Mouse (Mus musculus) neural tube, embryonic 11.5 days (tissue): ENCODE data around the gene Zdhhc4. TPM values are rescaled to one million over a fixed set of nuclear protein-coding genes. Genes with fewer than 3 reads are reported as not detected.

Experiments
- ATAC-seq: fragments of 200-750 bp; cut with Nextera tagmentation; 2 replicates; pipeline ENCODE4 v1.8.0; 2017; ENCODE audit warnings: moderate number of reproducible peaks, mild to moderate bottlenecking, moderate TSS enrichment, moderate library complexity; ENCODE audit not compliant: insufficient read depth, low FRiP score, low TSS enrichment
- DNase-seq: peaks from one replicate; pipeline ENCODE4 v3.0.0-alpha.2; 2015; ENCODE audit warnings: low spot score
- H3K27ac ChIP-seq: fragments of 300-500 bp; sonication (generic); 2 replicates; pipeline ENCODE4 v1.5.1; 2014; ENCODE audit warnings: low read depth, mild to moderate bottlenecking, low read length
- H3K27me3 ChIP-seq: fragments of 300-500 bp; sonication (generic); 2 replicates; pipeline ENCODE4 v1.6.1; 2014; ENCODE audit warnings: mild to moderate bottlenecking, low read length, mixed read lengths; ENCODE audit not compliant: control insufficient read depth, insufficient read depth
- H3K36me3 ChIP-seq: fragments of 300-500 bp; sonication (generic); 2 replicates; pipeline ENCODE4 v1.6.1; 2014; ENCODE audit warnings: mild to moderate bottlenecking, low read length, moderate library complexity, mixed read lengths; ENCODE audit not compliant: control insufficient read depth, insufficient read depth
- H3K4me1 ChIP-seq: fragments of 300-500 bp; sonication (generic); 2 replicates; pipeline ENCODE4 v1.6.1; 2014; ENCODE audit warnings: low read length, mixed read lengths; ENCODE audit not compliant: control insufficient read depth, insufficient read depth
- H3K4me2 ChIP-seq: fragments of 300-500 bp; sonication (generic); 2 replicates; pipeline ENCODE4 v1.6.1; 2014; ENCODE audit warnings: low read depth, mild to moderate bottlenecking, moderate library complexity
- H3K4me3 ChIP-seq: fragments of 300-500 bp; sonication (generic); 2 replicates; pipeline ENCODE4 v1.5.1; 2014; ENCODE audit warnings: low read depth, low read length
- H3K9ac ChIP-seq: fragments of 300-500 bp; sonication (generic); 2 replicates; pipeline ENCODE4 v1.6.1; 2014; ENCODE audit warnings: mild to moderate bottlenecking, low read length
- H3K9me3 ChIP-seq: fragments of 300-500 bp; sonication (generic); 2 replicates; pipeline ENCODE4 v1.6.1; 2016; ENCODE audit warnings: low read length; ENCODE audit not compliant: control insufficient read depth
- WGBS: fragments of 180-500 bp; shearing (Covaris S2); extraction: QIAGEN DNeasy Blood & Tissue Kit; methylation state at CpG from one replicate; pipeline ENCODE4 v1.1.7; 2014; 5-methylcytosine and 5-hydroxymethylcytosine counted together
- polyA plus RNA-seq: library from polyadenylated mRNA; unstranded; fragments of >200 nt; fragmentation: Nextera tagmentation; extraction: Ambion mirVana; gene quantifications from 2 replicates; pipeline ENCODE4 v1.2.1, GENCODE M21; 2014

The Zdhhc4 gene
- polyA plus RNA-seq, 1 experiment from 2014 or later, result 73.3 TPM

- 83% methylated on average over 6 of the region's 6 CpGs for WGBS
- peaks cover 17% of the 10 kb centered on the region for H3K4me1 ChIP-seq
- H3K36me3 ChIP-seq, result peaks cover 8% of the 10 kb centered on the region
- no peak overlapping the region for H3K4me2 ChIP-seq
- H3K9ac ChIP-seq, result no peak overlapping the region
- H3K4me3 ChIP-seq, result no peak overlapping the region
- no peak overlapping the region for H3K27ac ChIP-seq
- ATAC-seq, result no peak
- no peak for DNase-seq
- no peaks in the 10 kb centered on the region for H3K9me3 ChIP-seq
- no peaks in the 10 kb centered on the region for H3K27me3 ChIP-seq
Measured at GRCm38 (mm10) chr5:143266794-143267193, 62.3 kb downstream of the Zdhhc4 start.

Other genes starting within 250 kb of the Zdhhc4 start
- gene Rnf216, start 216.3 kb downstream of the Zdhhc4 start, polyA plus RNA-seq, result 30.6 and 31.5 TPM in 2 replicates
- gene Olfr718-ps1, start 181.7 kb downstream of the Zdhhc4 start, polyA plus RNA-seq, result not detected in 2 replicates
- 11.6 and 12.2 TPM in 2 replicates for gene Rbak, start 148.5 kb downstream of the Zdhhc4 start, polyA plus RNA-seq
- gene Spdye4b, start 148.2 kb downstream of the Zdhhc4 start, polyA plus RNA-seq, result not detected in 2 replicates
- not detected in 2 replicates for gene Spdye4a, start 102.4 kb downstream of the Zdhhc4 start, polyA plus RNA-seq
- 25.5 and 27.6 TPM in 2 replicates for gene Zfp12, start 94.1 kb downstream of the Zdhhc4 start, polyA plus RNA-seq
- gene Zfp316, start 59.2 kb downstream of the Zdhhc4 start, polyA plus RNA-seq, result 4.1 and 4.8 TPM in 2 replicates
- not detected in 2 replicates for gene Zfp853, start 35.6 kb downstream of the Zdhhc4 start, polyA plus RNA-seq
- 56.5 and 57.3 TPM in 2 replicates for gene E130309D02Rik, start 13.9 kb downstream of the Zdhhc4 start, polyA plus RNA-seq
- gene Grid2ip, start 28.1 kb upstream of the Zdhhc4 start, polyA plus RNA-seq, result 0.14 TPM in 1 of 2 replicates, not detected in the other
- 186 and 199 TPM in 2 replicates for gene Kdelr2, start 74.6 kb upstream of the Zdhhc4 start, polyA plus RNA-seq
- 11.2 and 12.8 TPM in 2 replicates for gene Daglb, start 135.3 kb upstream of the Zdhhc4 start, polyA plus RNA-seq
- 519 and 552 TPM in 2 replicates for gene Rac1, start 198.8 kb upstream of the Zdhhc4 start, polyA plus RNA-seq